Mouse (Mus musculus): ENCODE measurements around the gene Podnl1. TPM values are rescaled to one million over a fixed set of nuclear protein-coding genes. Genes with fewer than 3 reads are reported as not detected.

Gene Podnl1
- 0.44 and 0.57 TPM in 2 replicates for polyA plus RNA-seq (2015; fragmentation: Nextera tagmentation; extraction: Ambion mirVana)

- WGBS = 52% methylated on average over 9 of the region's 9 CpGs
- H3K27me3 ChIP-seq = no peaks in the 10 kb centered on the region
- H3K4me2 ChIP-seq (replicated peaks) = no peak within 1 kb of the TSS
- 0 out of 2 replicates have a peak within 1 kb of the TSS, but pooled peaks have one; percentile 28 for H3K9ac ChIP-seq (replicated peaks)
- ATAC-seq = no peak
- H3K4me1 ChIP-seq (replicated peaks) = peaks cover 6% of the 10 kb centered on the region; the same call in 1 of the 2 replicates
- H3K36me3 ChIP-seq = 0 out of 2 replicates have a peak, but pooled peaks cover 2% of the 10 kb centered on the region
- H3K27ac ChIP-seq = no peak within 1 kb of the TSS
- H3K4me3 ChIP-seq (replicated peaks) = no peak within 1 kb of the TSS
- no peaks in the 10 kb centered on the region for H3K9me3 ChIP-seq
Observed at GRCm38 (mm10) chr8:84125656-84126055, at the start of gene Podnl1. Gene Podnl1, plus strand, starts transcription at chr8:84125989.

GRCm38 (mm10) chr8:84076412-84076811 lies 49.4 kb upstream of the Podnl1 start:
- no peak overlapping the region for H3K27ac ChIP-seq
- no peak overlapping the region for H3K9ac ChIP-seq (replicated peaks)
- no peaks in the 10 kb centered on the region for H3K9me3 ChIP-seq
- H3K4me3 ChIP-seq (replicated peaks) = no peak overlapping the region
- WGBS = 91% methylated on average over 1 of the region's 1 CpGs
- ATAC-seq = no peak
- H3K36me3 ChIP-seq = peaks cover 60% of the 10 kb centered on the region
- H3K27me3 ChIP-seq = no peaks in the 10 kb centered on the region
- no peak overlapping the region for H3K4me2 ChIP-seq (replicated peaks)
- H3K4me1 ChIP-seq (replicated peaks) = peaks cover 32% of the 10 kb centered on the region

DNA sequence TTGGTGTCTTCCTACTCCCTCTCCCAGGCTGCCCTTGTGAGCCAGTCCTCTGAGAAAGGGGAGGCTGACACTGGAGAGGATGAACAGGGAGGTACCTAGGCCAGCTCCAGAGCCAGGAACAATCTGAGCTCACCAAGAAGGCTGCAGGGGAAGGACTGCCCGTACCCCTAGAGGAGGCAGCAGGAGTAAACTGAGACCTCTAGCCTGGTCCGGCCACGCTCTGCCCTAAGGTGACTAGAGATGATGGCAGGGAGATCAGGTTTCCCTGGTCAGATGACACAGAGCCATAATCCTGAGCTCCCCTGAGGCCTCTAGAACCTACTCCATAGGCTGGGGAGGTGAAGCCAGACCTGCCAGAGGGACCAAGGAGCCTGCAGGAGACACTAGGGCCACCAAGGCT lies 48.9 kb upstream of the Podnl1 start:
- H3K4me1 ChIP-seq (replicated peaks) = peaks cover 30% of the 10 kb centered on the region
- ATAC-seq = no peak
- no peak overlapping the region for H3K4me2 ChIP-seq (replicated peaks)
- WGBS = 91% methylated on average over 3 of the region's 3 CpGs
- no peak overlapping the region for H3K27ac ChIP-seq
- peaks cover 63% of the 10 kb centered on the region for H3K36me3 ChIP-seq
- H3K27me3 ChIP-seq = no peaks in the 10 kb centered on the region
- no peak overlapping the region for H3K4me3 ChIP-seq (replicated peaks)
- no peaks in the 10 kb centered on the region for H3K9me3 ChIP-seq
- no peak overlapping the region for H3K9ac ChIP-seq (replicated peaks)

GRCm38 (mm10) chr8:84079206-84079605 lies 46.6 kb upstream of the Podnl1 start:
- H3K4me1 ChIP-seq (replicated peaks) = peaks cover 15% of the 10 kb centered on the region
- 85% methylated on average over 5 of the region's 5 CpGs for WGBS
- H3K27ac ChIP-seq = no peak overlapping the region
- no peak overlapping the region for H3K4me2 ChIP-seq (replicated peaks)
- peaks cover 86% of the 10 kb centered on the region for H3K36me3 ChIP-seq
- H3K27me3 ChIP-seq = no peaks in the 10 kb centered on the region
- no peaks in the 10 kb centered on the region for H3K9me3 ChIP-seq
- H3K9ac ChIP-seq (replicated peaks) = no peak overlapping the region
- H3K4me3 ChIP-seq (replicated peaks) = no peak overlapping the region
- ATAC-seq = no peak

GRCm38 (mm10) chr8:84083829-84084241 lies 42.0 kb upstream of the Podnl1 start:
- 12% methylated on average over 8 of the region's 8 CpGs for WGBS
- peak; percentile 58; the same call in 1 of the 2 replicates for ATAC-seq
- no peak overlapping the region for H3K9ac ChIP-seq (replicated peaks)
- no peak overlapping the region for H3K4me2 ChIP-seq (replicated peaks)
- no peaks in the 10 kb centered on the region for H3K9me3 ChIP-seq
- H3K4me3 ChIP-seq (replicated peaks) = no peak overlapping the region
- H3K4me1 ChIP-seq (replicated peaks) = peaks cover 14% of the 10 kb centered on the region
- H3K27ac ChIP-seq = no peak overlapping the region
- peaks cover 92% of the 10 kb centered on the region for H3K36me3 ChIP-seq
- H3K27me3 ChIP-seq = no peaks in the 10 kb centered on the region

DNA sequence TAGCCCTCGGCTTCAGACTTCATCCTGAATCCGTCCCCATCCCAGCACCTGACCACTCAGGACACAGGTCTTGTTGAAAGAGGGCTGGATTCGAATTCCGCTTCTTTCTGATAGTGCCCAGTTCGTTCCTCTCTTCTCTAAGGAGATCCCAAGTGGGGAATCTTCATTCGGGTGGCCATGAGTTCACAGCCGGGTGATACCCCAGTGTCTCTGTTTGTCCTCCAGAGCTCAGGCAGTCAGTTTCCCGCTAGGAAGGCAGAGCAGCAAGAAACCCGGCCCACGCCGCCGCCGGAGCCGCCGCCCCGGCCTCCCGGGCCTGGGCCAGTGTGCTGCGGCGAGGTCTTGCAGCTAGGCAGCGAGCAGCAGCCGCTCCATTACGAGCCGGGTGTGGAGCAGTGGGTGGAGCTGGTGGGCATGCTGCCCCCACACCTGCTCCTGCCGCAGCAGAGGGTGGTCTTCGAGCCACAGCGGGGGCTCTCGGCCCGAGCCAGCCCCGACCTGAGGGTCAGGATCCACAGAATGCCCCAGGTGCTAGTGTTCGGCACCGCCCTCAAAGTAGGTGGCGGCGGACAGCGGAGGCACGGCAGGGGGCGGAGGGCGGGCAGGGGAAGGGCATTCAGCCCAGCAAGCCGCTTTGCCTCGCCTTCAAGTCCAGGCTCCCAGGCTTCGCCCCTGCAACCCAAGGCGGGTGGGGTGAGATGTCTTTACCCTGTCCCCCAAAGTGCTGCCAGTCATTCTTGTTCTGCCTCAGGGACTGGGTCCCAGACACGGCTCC lies 41.3 kb upstream of the Podnl1 start:
- Histone ChIP-seq H3K9me3 (no peaks in the 10 kb centered on the region), H3K9ac (replicated peaks) (peak overlapping the region; percentile 20; the same call in 1 of the 2 replicates), H3K27ac (no peak overlapping the region), H3K36me3 (peaks cover 93% of the 10 kb centered on the region), H3K4me3 (replicated peaks) (no peak overlapping the region), H3K4me2 (replicated peaks) (no peak overlapping the region), H3K4me1 (replicated peaks) (peaks cover 14% of the 10 kb centered on the region), H3K27me3 (no peaks in the 10 kb centered on the region)
- ATAC-seq = 0 out of 2 replicates have a peak, but pooled peaks have one; percentile 34
- WGBS = 31% methylated on average over 42 of the region's 42 CpGs

DNA sequence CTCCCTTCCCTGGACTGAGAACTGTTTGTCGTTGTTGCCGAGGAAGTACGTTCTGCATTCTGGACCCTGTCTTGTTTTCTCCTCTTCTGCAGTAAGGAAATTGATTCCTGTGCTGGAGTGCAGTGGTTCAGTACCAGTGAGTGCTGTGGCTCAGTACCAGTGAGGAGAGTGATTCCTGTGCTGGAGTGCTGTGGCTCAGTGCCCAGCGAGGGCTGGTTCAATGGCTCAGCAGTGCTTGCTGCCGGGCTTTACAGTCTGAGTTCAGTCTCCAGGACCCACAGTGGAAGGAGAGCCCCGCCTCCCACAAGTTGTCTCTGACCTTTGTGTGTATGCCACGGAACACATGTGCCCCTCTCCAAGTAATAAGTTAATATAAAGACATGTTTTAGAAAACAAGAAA lies 38.6 kb upstream of the Podnl1 start:
- H3K4me3 ChIP-seq (replicated peaks) = no peak overlapping the region
- no peak overlapping the region for H3K9ac ChIP-seq (replicated peaks)
- WGBS = 93% methylated on average over 7 of the region's 7 CpGs
- H3K27ac ChIP-seq = no peak overlapping the region
- no peak for ATAC-seq
- H3K36me3 ChIP-seq = peaks cover 95% of the 10 kb centered on the region
- no peaks in the 10 kb centered on the region for H3K9me3 ChIP-seq
- H3K4me2 ChIP-seq (replicated peaks) = no peak overlapping the region
- peaks cover 14% of the 10 kb centered on the region for H3K4me1 ChIP-seq (replicated peaks)
- H3K27me3 ChIP-seq = no peaks in the 10 kb centered on the region

DNA sequence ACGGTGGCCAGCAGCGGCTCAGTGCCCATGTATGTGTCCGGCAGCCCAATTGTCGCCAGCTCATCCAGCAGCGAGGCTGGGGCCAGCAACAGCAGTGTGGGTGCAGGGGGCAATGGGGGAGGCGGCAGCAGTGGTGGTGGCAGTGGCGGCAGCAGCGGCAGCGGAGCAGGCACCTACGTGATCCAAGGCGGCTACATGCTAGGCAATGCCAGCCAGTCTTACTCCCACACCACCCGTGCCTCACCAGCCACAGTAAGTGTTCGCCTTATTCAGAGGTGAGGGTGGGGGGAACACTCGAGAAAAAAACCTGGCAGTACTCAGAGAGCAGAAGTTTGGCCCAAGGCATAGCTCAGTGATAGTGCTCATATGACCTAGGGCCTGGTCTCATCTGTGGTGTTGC lies 38.0 kb upstream of the Podnl1 start:
- ATAC-seq = no peak
- WGBS = 94% methylated on average over 14 of the region's 14 CpGs
- Histone ChIP-seq H3K9me3 (no peaks in the 10 kb centered on the region), H3K27ac (no peak overlapping the region), H3K4me2 (replicated peaks) (no peak overlapping the region), H3K4me1 (replicated peaks) (peaks cover 14% of the 10 kb centered on the region), H3K9ac (replicated peaks) (no peak overlapping the region), H3K4me3 (replicated peaks) (no peak overlapping the region), H3K27me3 (no peaks in the 10 kb centered on the region), H3K36me3 (peaks cover 95% of the 10 kb centered on the region)

- Histone ChIP-seq H3K27me3 (no peaks in the 10 kb centered on the region), H3K4me2 (replicated peaks) (no peak overlapping the region), H3K4me1 (replicated peaks) (peaks cover 6% of the 10 kb centered on the region), H3K27ac (no peak overlapping the region), H3K36me3 (peaks cover 95% of the 10 kb centered on the region), H3K9me3 (no peaks in the 10 kb centered on the region), H3K9ac (replicated peaks) (no peak overlapping the region), H3K4me3 (replicated peaks) (no peak overlapping the region)
- ATAC-seq = no peak
- WGBS = 84% methylated on average over 9 of the region's 9 CpGs
Observed at GRCm38 (mm10) chr8:84089277-84089676, 36.5 kb upstream of the Podnl1 start.

- WGBS = 96% methylated on average over 8 of the region's 8 CpGs
- H3K9ac ChIP-seq (replicated peaks) = no peak overlapping the region
Observed at GRCm38 (mm10) chr8:84090585-84090984, 35.2 kb upstream of the Podnl1 start.

DNA sequence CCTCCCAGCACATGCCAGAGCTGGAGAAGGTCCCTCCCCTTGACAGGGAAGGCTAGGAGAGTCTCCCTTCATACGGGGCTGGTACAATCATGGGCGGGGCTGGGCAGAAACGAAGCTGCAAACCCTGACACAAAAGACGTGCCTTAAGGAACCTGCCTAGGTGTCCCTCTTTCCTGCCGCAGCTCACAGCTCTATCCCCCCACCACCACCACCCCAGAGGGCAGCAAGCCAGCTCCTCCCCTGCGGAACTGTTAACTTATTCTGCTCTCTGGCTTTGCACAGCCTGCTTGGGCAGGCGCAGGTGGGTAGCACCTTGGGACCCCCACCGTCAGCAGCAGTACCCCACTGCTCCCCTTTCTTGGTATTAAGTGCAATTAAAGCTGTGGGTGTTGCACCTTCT lies 29.7 kb upstream of the Podnl1 start:
- Histone ChIP-seq H3K36me3 (peaks cover 92% of the 10 kb centered on the region), H3K4me3 (replicated peaks) (no peak overlapping the region), H3K9ac (replicated peaks) (no peak overlapping the region; the same call in 1 of the 2 replicates), H3K27ac (no peak overlapping the region), H3K27me3 (no peaks in the 10 kb centered on the region), H3K4me2 (replicated peaks) (no peak overlapping the region), H3K9me3 (no peaks in the 10 kb centered on the region), H3K4me1 (replicated peaks) (no peaks in the 10 kb centered on the region)
- WGBS = 72% methylated on average over 8 of the region's 8 CpGs
- ATAC-seq = no peak

More at GRCm38 (mm10) chr8:84090585-84090984, 35.2 kb upstream of the Podnl1 start:
- Histone ChIP-seq H3K27ac (no peak overlapping the region), H3K4me1 (replicated peaks) (no peaks in the 10 kb centered on the region), H3K36me3 (peaks cover 94% of the 10 kb centered on the region), H3K4me2 (replicated peaks) (no peak overlapping the region), H3K4me3 (replicated peaks) (no peak overlapping the region), H3K9me3 (no peaks in the 10 kb centered on the region), H3K27me3 (no peaks in the 10 kb centered on the region)
- no peak for ATAC-seq

GRCm38 (mm10) chr8:84098376-84098775 lies 27.4 kb upstream of the Podnl1 start:
- Histone ChIP-seq H3K27ac (no peak overlapping the region), H3K9ac (replicated peaks) (no peak overlapping the region), H3K4me3 (replicated peaks) (no peak overlapping the region), H3K36me3 (peaks cover 87% of the 10 kb centered on the region), H3K9me3 (no peaks in the 10 kb centered on the region), H3K4me1 (replicated peaks) (peaks cover 23% of the 10 kb centered on the region), H3K4me2 (replicated peaks) (no peak overlapping the region), H3K27me3 (no peaks in the 10 kb centered on the region)
- no peak for ATAC-seq
- WGBS = 93% methylated on average over 7 of the region's 7 CpGs
